Mouse (Mus musculus) E14TG2a.4 (cell line): ENCODE measurements around the gene Sptb.

Source experiments
- H3K27me3 ChIP-seq: 2 replicates; pipeline ENCODE4 v1.6.1; 2014; ENCODE audit warnings: low read length, control low read depth; ENCODE audit not compliant: insufficient read depth
- H3K36me3 ChIP-seq: 2 replicates; pipeline ENCODE4 v1.6.1; 2014; ENCODE audit warnings: low read length, control low read depth; ENCODE audit not compliant: insufficient read depth
- H3K4me1 ChIP-seq: replicated peaks from 2 replicates; pipeline ENCODE4 v1.6.1; 2014; ENCODE audit warnings: low read depth, low read length, control low read depth
- H3K4me3 ChIP-seq: replicated peaks from 2 replicates; pipeline ENCODE4 v1.5.1; 2014; ENCODE audit warnings: mild to moderate bottlenecking, low read length
- H3K9me3 ChIP-seq: 2 replicates; pipeline ENCODE4 v1.6.1; 2014; ENCODE audit warnings: low read length, control low read depth
- CTCF ChIP-seq: conservative IDR thresholded peaks from 2 replicates; pipeline ENCODE4 v1.5.1; 2014; ENCODE audit warnings: low read length
- NANOG ChIP-seq: IDR thresholded peaks from 2 replicates; pipeline ENCODE4 v1.6.1; 2014; ENCODE audit warnings: borderline replicate concordance, low read length, mixed read lengths
- POU5F1 ChIP-seq: IDR thresholded peaks from 2 replicates; pipeline ENCODE4 v1.6.1; 2014; ENCODE audit warnings: low read length, borderline replicate concordance

The Sptb gene

DNA sequence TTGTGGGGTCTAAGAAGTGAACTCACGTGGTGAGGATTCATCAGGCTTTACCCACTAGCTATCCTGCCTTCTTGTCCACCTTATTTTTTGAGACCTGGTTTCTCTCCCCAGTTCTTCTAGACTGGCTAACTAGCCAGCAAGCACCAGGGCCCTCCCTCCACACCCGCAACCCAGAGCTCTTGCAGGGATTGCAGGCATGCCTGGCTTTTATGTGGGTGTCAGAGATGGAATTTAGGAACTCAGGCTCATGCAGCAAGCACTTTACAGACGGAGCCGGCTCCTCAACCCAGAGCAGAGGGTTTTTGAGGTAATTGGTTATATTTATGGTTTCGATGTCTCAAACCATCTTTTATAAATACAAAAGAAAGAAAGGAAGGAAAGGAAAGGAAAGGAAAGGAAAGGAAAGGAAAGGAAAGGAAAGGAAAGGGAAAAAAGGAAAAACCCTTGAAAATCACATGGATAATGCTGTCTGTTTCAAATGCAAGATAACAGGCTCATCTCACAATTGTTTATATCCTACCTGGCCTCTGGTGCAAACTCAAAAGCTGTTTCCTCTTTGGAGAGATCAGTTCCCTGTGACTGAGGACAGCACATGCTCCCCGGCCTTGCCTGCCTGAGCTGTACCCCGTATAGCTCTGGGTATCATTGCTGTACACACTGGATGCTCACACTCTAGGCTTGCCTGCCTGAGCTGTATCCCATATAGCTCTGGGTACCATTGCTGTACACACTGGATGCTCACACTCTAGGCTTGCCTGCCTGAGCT, 41.5 kb downstream of the Sptb start:
- H3K36me3 ChIP-seq = no peaks in the 10 kb centered on the region
- H3K4me1 ChIP-seq = 0 out of 2 replicates have a peak, but pooled peaks cover 2% of the 10 kb centered on the region
- no peaks in the 10 kb centered on the region for H3K27me3 ChIP-seq
- TF ChIP-seq NANOG = no peak
- TF ChIP-seq CTCF = no peak
- no peak for TF ChIP-seq POU5F1
- no peak overlapping the region for H3K4me3 ChIP-seq
- H3K9me3 ChIP-seq = no peaks in the 10 kb centered on the region

DNA sequence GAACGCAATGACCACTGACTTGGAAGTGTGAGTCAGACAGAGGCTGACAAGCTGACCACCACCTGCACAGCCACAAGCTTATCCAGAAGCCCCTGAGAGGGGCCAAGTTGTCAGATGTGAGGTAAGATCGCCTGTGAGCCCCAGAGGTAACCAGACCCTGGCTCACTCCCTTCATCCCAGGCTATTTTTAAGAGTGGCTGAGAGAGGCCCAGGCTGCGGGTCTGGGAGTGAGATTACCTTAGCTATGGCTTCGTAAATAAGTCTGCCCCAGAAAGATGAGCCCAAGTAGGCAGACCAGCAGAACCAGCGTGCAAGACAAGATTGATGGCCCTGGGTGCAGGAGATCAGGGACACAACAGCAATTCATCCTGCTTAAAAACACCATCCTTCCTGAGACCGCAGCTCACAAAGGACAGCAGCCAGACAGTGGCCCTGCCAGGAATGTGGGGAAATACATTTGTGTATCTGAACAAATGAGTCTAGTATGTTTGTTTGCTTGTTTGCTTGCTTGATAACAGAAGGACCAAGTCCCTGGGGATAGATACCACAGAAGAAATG, 58.5 kb downstream of the Sptb start:
- TF ChIP-seq POU5F1 (no peak), CTCF (no peak), NANOG (no peak)
- Histone ChIP-seq H3K4me1 (no peaks in the 10 kb centered on the region), H3K4me3 (no peak overlapping the region; the same call in 1 of the 2 replicates), H3K36me3 (peaks cover 12% of the 10 kb centered on the region; the same call in 1 of the 2 replicates), H3K9me3 (peaks cover 51% of the 10 kb centered on the region), H3K27me3 (no peaks in the 10 kb centered on the region)

DNA sequence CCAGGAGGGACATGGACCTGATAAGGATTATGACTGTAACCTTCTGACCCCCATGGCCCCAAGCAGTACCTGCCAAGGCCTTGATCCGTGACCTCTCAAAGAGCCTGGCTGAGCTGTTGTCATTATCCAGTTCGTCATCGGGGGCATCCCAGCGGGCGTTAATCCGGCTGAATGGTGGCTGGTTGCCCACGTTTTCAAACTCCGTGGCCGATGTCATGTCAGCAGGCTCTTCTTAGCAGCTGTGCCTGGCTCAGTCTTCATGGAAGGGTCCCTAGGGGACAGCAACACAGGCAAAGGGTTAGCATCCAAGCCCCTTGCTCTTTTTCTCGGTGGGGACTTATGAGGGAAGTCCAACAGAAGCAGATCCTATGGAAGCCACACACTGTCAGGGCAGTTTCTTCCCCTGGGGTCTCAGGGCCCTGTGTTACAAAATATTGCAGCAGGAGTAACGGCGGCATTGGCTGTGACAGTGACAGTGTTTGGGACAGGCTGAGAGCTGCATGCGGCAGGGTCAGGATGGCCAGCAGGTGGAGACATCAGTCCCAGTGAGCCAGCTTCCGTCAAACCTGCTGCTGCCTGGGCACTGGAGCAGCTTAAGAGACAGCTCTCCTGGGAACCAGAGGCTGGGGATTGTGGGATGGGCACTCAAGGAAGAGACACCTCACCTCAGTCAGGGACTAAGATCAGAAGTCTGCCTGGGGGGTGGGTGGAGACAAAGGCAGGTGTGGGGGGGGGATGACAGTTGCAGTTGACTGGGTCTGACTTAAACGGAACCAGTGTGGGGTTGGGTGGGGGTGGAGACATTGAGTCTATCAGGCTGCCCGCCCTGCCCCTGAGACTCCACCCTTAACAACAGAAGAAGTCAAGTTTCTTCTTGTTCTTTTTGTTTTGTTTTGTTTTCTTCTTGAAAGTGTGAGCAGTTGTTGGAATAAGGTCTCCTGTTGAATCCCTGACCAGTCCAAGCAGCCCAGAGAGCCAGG, 60.3 kb downstream of the Sptb start:
- TF ChIP-seq CTCF (no peak; the same call in 1 of the 2 replicates), NANOG (no peak), POU5F1 (no peak)
- Histone ChIP-seq H3K4me1 (peaks cover 16% of the 10 kb centered on the region), H3K4me3 (no peak overlapping the region), H3K27me3 (no peaks in the 10 kb centered on the region), H3K36me3 (peaks cover 9% of the 10 kb centered on the region; the same call in 1 of the 2 replicates), H3K9me3 (peaks cover 39% of the 10 kb centered on the region)

DNA sequence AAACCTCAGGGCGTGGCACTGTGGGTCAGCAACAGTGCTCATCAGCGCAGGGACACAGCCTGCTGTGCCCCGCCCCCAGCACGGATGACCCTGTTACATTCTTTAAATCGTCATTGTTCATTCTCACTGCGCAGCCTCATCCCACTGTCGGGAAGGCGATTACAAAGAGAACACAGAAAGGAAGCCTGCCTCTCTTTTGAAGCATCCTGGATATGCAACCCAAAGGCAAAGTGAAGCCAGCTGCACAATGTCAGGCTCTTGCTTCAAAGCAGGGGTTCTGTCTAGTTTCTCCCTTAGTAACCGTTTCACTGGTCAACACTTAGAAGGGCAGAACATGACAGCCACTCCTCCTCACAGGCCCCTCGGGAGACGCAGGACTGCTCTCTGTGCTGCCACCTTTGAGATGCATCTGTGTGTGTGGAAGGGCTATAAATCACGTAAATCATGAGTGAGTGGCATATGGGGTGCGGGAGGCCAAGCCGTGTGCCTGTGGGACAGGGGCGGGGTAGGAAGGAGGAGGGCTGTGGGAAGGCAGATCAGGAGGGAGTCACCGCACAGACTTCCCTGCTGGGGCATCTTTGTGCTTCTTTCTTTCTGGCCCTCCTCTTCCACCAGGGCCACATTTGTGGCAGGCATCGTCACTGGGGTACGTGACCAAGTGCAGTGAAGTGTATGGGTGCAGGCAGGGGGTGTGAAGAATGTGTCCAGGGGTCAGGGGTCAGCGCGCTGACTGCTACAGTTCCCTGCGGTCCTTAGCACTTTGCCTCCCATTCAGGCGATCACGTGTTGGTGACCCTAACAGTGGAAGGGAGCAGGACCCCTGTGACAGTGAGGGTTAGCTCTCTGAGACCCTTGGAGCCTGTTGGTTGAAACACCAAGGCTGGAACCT, 64.9 kb downstream of the Sptb start:
- Histone ChIP-seq H3K4me3 (no peak overlapping the region), H3K4me1 (peaks cover 17% of the 10 kb centered on the region), H3K27me3 (no peaks in the 10 kb centered on the region), H3K36me3 (no peaks in the 10 kb centered on the region), H3K9me3 (peaks cover 12% of the 10 kb centered on the region)
- TF ChIP-seq CTCF = no peak
- TF ChIP-seq POU5F1 = no peak
- TF ChIP-seq NANOG = no peak

DNA sequence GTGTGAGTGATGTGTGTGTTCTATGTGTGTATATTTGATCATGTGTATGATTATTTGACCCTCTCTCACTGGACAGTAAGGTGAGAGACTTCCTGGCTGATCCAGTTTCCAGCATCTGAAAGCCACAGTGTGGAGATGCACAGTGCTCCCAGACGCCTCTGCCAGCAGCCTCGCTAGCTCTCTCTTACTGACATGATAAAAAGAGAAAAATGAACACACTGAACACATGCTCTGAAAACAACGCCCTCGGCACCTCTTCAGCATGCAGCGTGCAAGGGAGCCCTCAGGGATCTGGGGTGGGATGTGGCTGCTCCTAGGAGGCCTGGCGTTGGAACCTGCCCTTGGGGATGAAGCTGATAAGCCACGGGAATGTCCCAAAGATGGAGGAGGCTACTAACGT, 66.7 kb downstream of the Sptb start:
- Histone ChIP-seq H3K4me3 (no peak overlapping the region), H3K4me1 (peaks cover 17% of the 10 kb centered on the region)
- TF ChIP-seq CTCF (no peak), NANOG (no peak), POU5F1 (no peak)

DNA sequence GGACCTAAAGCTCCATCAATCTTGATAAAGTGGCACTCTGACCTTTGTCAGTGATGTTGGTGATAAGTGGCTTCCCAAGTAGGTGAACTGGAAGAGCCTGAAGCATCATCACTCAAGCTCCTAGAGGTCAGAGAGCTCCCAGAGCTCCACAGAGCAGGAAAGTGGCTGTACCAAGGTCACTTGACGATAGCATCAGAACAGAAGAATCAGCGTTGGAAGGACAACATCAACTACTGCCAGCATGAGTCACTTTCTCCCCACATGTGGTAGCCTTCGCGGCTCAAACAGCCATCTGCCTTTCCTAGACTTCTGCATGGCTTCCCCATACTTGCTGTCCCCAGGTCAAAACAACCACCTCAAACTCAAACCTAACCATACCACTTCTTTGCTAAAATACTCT, 67.7 kb downstream of the Sptb start:
- no peak overlapping the region for H3K4me3 ChIP-seq
- no peaks in the 10 kb centered on the region for H3K9me3 ChIP-seq
- H3K27me3 ChIP-seq = no peaks in the 10 kb centered on the region
- no peaks in the 10 kb centered on the region for H3K36me3 ChIP-seq
- peaks cover 17% of the 10 kb centered on the region for H3K4me1 ChIP-seq
- TF ChIP-seq CTCF = no peak
- TF ChIP-seq POU5F1 = no peak
- no peak for TF ChIP-seq NANOG

More for the DNA sequence above, 66.7 kb downstream of the Sptb start:
- Histone ChIP-seq H3K27me3 (no peaks in the 10 kb centered on the region), H3K9me3 (no peaks in the 10 kb centered on the region), H3K36me3 (no peaks in the 10 kb centered on the region)

DNA sequence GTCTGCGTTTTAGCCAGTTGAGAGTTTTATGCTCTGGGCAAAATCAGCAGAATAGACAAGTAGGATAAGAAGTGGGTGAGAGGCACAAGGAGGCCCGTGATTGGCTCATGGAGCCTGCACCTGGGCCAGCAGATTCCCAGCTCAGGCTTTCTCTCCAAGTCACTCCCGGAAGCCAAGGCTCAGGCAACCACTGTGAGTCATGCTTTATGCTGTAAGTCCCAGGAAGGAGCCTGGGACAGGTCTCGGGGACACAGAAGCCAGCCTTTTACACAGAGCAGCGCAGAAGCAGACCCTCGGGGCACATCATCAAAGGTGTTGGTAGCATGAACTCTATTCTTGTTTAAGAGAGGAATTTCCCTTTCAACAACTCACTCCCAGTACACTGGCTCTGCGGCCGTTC, 69.7 kb downstream of the Sptb start:
- no peak for TF ChIP-seq NANOG
- no peak for TF ChIP-seq CTCF
- Histone ChIP-seq H3K4me3 (no peak overlapping the region), H3K36me3 (no peaks in the 10 kb centered on the region), H3K9me3 (no peaks in the 10 kb centered on the region), H3K4me1 (peaks cover 7% of the 10 kb centered on the region), H3K27me3 (no peaks in the 10 kb centered on the region)
